Mouse (Mus musculus): ENCODE data around the gene Npm1. TPM values are rescaled to one million over a fixed set of nuclear protein-coding genes. Genes with fewer than 3 reads are reported as not detected.
A peak's percentile ranks its signal among the peaks of the same experiment; 100 is the strongest.

The Npm1 gene
- polyA plus RNA-seq, 1 experiment, result 229 TPM

DNA sequence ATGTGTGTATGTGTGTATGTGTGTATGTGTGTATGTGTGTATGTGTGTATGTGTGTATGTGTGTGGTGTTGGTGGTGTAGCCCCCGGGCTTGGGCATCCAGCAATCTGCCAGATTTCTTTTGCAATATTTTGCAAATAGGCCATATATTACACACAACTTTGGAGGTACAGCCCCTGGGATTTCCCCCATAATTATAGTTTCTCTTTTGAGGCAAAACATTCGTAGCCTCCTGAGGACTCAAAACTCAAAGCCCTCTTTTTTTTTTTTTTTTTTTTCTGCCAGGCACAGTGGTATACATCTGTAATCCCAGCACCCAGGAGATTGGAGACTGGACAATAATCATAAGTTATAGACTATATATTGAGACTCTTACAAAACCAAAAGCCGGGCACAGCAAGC, 18.8 kb upstream of the Npm1 start:
- no peak for DNase-seq (ENCODE audit: extremely low spot score in 1 of 2, low spot score in 1 of 2)

DNA sequence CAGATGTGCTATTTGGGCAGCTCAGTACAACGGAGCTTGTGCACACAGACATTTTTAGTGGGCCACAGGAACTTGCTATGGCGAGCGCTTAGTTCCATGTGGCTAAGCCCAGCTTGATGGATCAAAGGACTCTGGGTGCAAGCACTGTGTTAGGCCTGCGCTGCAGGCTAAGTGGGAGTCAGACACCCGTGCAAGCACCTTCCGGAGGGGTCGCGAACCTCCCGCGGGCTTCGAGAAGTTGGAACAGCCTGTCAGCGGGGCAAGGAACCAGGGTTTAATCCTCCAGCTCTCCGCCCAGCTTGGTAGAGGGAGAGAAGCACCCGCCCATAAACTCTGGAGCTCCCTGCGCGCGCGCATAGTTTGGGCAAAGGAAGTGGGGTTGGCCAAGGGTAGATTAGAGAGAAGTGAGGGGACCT, 17.7 kb upstream of the Npm1 start:
- no peak for DNase-seq (ENCODE audit: extremely low spot score in 1 of 2, low spot score in 1 of 2)

GRCm38 (mm10) chr11:33179802-33180201, 16.8 kb upstream of the Npm1 start:
- no peak for DNase-seq (ENCODE audit: extremely low spot score in 1 of 2, low spot score in 1 of 2)

- DNase-seq (ENCODE audit: extremely low spot score in 1 of 2, low spot score in 1 of 2), result peak in 1 of 2 experiments; percentile 68
Measured at GRCm38 (mm10) chr11:33176525-33177245, 13.7 kb upstream of the Npm1 start.

DNA sequence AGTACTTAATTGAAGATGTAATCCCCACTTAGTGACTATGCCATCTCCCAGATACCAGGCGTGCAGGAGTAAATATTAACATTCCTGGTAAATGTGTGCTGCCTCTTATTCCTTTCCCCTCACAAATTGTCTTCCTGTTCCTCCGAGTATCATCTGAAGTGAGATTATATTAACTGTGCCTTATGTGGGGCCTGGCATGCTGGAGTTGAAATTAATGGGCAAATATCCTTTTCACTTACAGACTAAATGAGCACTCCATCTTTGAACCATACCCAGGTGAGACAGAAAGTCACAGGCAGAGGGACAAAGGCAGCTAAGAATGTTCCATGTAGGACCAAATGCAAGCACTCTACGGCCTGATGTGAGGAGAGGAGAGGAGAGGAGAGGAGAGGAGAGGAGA, 12.8 kb upstream of the Npm1 start:
- no peak for DNase-seq (ENCODE audit: extremely low spot score in 1 of 2, low spot score in 1 of 2)

GRCm38 (mm10) chr11:33170489-33170888, 7.5 kb upstream of the Npm1 start:
- peak in 1 of 2 experiments; percentile 70 for DNase-seq (ENCODE audit: extremely low spot score in 1 of 2, low spot score in 1 of 2)

DNA sequence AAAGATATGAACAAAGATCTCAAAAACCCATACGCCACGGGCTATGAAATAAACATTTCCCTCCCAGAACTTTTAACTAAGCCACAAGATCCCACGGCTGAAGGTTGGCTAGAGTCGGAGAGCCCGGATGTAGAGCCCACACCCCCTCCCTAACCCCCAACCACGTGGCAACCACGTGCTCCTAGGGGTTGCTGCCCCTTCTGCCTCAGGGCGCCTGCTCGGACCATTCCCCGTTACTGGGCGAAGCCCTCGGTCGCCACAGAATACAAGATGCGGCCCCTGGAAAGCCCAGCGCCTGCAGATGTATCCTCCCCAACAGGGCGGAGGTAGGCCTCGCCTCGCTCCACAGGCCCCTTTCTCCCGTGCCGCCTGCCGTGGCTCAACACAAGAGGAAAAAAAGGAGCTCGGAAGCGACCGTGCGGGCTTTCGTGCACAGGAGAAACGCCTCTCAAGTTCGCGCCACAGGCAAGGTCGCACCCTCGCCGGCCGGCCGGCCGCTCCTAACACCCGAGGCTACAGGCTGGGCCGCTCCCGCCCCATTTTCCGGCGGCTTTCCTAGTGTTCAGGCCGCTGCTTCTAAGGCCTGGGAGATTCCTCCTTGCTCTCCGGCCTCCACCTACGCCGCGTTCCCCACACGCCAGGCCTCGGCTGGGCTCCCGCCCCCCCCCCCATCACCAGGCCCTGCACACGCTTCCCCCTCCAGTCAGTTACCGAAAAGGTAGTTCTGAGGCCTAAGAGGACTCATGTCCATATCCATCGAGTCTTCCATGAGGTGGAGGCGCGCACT, 602 bp downstream of the Npm1 start:
- peak in 1 of 2 experiments; percentile 54 for DNase-seq (ENCODE audit: extremely low spot score in 1 of 2, low spot score in 1 of 2)

DNA sequence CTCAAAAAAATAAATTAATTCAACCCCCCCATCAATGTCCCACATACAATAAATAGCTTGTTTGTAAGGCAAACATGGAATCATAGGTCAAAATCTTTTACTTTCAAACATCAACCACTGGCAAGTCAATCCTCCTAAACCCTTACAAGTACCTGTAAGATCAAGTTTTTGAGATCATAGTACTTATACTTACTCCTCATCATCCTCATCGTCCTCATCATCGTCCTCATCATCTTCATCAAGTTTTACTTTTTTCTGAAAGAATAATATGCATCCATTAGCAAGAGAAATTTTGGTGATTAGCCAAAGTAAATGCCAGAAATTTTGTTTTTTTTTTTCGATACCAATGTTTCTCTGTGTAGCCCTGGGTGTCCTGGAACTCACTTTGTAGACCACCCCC, 3.3 kb downstream of the Npm1 start:
- no peak for DNase-seq (ENCODE audit: extremely low spot score in 1 of 2, low spot score in 1 of 2)

DNA sequence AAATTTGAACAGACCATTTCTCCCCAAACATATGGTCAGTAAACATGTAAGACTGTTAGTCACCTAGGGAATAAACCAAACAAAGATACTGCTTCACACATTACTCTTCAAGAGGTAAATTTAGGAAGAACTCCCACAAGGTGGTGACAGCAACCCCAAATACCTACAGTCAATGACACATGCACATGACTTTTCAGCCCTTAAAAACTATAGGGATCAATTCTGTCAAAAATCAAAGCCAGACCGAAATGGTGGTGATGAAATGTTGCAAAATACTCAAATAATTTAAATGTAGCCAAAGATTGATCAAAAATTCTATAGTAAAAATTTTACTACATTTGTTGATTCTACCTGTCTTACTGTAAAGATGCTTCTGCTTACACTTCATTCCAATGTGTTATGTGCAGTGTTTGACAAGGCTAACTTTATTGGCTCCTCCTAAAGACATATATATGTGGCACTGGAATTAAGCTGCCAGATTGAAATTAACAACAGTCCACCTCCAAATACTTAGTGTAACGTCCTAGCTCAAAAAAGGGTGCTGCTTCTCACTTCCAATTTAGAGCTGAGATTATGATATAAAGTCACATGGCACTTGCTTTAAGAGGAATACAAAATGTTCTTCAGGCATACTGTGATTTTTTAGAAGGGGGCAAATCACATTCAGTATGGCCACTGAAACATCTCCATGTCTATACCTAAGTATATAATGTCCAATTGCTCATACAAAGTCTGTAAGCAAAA, 5.4 kb downstream of the Npm1 start:
- no peak for DNase-seq (ENCODE audit: extremely low spot score in 1 of 2, low spot score in 1 of 2)

DNA sequence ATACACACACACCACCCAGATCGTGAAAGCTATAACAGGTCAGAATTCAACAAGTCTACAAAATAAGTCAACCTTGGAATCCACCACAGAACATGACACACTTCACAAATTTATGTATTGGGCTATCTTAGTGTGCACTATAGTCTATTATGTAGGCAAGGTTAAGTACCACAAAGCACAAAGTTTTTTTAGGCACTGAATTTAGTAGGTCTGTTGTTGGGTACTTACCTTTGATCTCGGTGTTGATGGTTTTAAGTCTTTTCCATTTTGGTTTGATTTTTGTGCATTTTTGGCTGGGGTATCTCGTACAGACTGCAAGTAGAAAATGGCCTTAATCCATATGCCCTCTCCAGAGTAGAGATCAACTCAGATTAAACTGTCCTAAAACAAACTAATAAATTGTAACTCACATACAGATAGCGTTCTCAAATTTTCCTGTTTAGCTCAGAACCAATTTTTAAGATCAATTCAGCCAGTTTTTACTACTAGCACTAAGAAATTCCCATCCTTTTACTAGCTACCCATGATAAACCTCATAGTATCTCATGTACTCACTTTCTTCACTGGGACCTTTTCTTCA, 6.5 kb downstream of the Npm1 start:
- no peak for DNase-seq (ENCODE audit: extremely low spot score in 1 of 2, low spot score in 1 of 2)

DNA sequence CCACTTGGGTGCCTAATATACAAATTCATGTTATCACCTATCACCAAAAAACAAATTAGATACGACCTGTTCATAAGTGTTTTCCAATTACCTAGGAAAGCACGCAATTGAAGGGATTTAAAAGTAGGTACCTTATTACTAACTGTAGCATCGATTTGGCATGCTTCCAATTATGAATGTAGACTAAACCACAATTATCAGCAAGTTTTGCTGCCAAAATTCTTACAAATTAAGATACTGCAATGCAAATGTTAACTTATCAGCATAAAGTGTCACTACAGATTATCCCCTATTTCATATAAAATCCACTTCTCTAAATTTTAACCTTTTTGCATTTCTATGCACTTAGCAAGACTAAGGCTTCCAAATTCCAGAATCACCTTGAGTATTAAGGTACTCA, 8.5 kb downstream of the Npm1 start:
- DNase-seq (ENCODE audit: extremely low spot score in 1 of 2, low spot score in 1 of 2), result no peak

- DNase-seq (ENCODE audit: extremely low spot score in 1 of 2, low spot score in 1 of 2), result no peak
Measured at GRCm38 (mm10) chr11:33152997-33153396, 10.0 kb downstream of the Npm1 start.

DNA sequence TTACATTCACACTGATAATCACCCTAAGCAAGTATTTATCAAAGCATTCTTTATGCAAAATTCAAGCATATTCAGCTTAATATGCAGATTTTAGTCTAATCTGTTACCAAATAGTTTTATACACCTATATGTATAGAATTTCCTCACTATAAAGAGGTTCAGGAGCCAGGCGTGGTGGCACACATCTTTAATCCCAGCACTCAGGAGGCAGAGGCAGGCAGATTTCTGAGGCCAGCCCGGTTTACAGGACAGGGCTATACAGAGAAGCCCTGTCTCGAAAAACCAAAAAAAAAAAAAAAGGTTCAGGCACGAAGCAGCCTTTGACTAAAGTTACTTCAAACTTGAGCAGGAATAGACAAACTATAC, 11.2 kb downstream of the Npm1 start:
- DNase-seq (ENCODE audit: extremely low spot score in 1 of 2, low spot score in 1 of 2), result no peak

GRCm38 (mm10) chr11:33151128-33151779, 11.8 kb downstream of the Npm1 start:
- DNase-seq (ENCODE audit: extremely low spot score in 1 of 2, low spot score in 1 of 2), result no peak

DNA sequence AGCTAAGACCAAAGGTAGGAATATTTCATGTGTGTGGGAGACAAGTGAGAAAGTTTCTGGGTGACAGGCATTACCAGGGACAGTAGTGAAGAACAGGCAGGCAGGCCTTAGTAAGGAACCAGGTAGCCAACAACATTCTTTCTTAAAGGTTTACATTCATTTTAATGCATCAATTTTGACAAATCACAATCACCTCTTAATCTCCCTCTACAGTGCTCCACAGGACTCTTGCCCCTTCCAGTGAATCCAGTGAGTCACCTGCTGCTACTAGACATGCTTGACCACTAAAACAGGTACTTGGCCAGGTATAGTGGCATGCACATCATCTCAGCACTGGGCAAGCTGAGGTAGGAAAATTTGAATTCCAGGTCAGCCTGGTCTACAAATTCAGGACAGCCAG, 12.6 kb downstream of the Npm1 start:
- DNase-seq (ENCODE audit: extremely low spot score in 1 of 2, low spot score in 1 of 2), result no peak

GRCm38 (mm10) chr11:33149453-33149852, 13.6 kb downstream of the Npm1 start:
- no peak for DNase-seq (ENCODE audit: extremely low spot score in 1 of 2, low spot score in 1 of 2)

DNA sequence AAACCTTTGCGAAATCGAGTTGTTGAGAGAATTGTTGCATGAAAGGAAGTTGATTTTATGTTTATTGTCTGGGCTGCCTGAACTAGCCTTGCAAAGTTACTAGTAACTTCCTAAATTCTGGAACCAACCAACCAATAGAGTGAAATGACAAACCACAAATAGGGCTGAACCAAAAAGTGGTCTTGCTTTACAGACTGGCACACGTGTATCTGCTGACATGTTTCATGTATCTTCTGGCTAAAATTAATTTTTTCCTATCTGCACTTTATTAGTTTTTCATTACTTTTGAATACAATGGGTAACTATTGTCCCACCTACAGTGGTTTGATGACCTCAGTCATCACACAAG, 13.9 kb downstream of the Npm1 start:
- no peak for DNase-seq (ENCODE audit: extremely low spot score in 1 of 2, low spot score in 1 of 2)

DNA sequence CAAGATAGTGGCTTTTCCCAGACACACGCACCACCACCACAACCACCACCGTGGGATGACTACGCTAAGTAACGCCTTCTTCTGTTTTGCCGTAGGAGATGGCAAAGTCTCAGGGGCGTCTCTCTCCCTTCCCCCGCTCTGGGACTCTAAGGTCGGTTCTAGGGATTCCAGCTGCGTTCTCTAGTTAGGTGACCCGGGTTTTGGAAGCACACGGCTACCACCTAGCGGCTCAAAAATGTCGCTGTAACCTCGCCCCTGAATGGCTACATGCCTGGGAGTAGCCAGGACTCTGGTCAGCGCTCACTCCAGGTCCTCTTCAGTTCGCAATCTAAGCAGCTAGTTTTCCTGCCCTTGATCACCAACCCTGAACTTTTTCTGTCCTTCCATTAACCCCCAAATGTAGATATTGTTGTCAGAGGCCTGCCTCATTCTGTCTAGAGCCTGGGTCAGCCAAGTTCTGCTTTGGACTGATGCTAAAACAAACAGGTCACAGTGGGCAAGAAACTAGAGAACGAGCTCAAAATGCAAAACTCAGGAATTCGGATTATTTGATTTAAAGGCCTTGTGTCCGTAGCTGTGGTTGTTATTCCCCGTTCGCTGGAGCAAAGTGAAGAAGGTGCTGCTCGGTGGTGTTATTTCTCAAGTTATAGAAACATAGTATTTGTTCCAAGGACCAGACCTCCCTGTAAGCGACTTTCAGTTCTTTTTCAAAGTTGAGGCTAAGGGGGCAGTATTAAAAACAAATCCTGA, 14.5 kb downstream of the Npm1 start:
- peak in 1 of 2 experiments; percentile 77 for DNase-seq (ENCODE audit: extremely low spot score in 1 of 2, low spot score in 1 of 2)

- no peak for DNase-seq (ENCODE audit: extremely low spot score in 1 of 2, low spot score in 1 of 2)
Measured at GRCm38 (mm10) chr11:33147572-33148337, 15.3 kb downstream of the Npm1 start.

All from frontal cortex, adult 2 months (tissue).